Mouse (Mus musculus) neural tube, embryonic 12.5 days (tissue): Measurements from ENCODE around the gene Egfem1. TPM values are rescaled to one million over a fixed set of nuclear protein-coding genes. Genes with fewer than 3 reads are reported as not detected.

Experiments
- ATAC-seq: fragments of 200-750 bp; cut with Nextera tagmentation; 2 replicates; pipeline ENCODE4 v1.8.0; 2017; ENCODE audit warnings: low read depth, mild to moderate bottlenecking, moderate TSS enrichment, moderate library complexity; ENCODE audit not compliant: low FRiP score
- H3K27ac ChIP-seq: fragments of 300-500 bp; sonication (generic); 2 replicates; pipeline ENCODE4 v1.5.1; 2016
- H3K27me3 ChIP-seq: fragments of 300-500 bp; sonication (generic); replicated peaks from 2 replicates; pipeline ENCODE4 v1.6.1; 2016; ENCODE audit warnings: mild to moderate bottlenecking
- H3K36me3 ChIP-seq: fragments of 300-500 bp; sonication (generic); 2 replicates; pipeline ENCODE4 v1.6.1; 2016; ENCODE audit warnings: mild to moderate bottlenecking
- H3K4me1 ChIP-seq: fragments of 300-500 bp; sonication (generic); 2 replicates; pipeline ENCODE4 v1.6.1; 2016
- H3K4me2 ChIP-seq: fragments of 300-500 bp; sonication (generic); replicated peaks from 2 replicates; pipeline ENCODE4 v1.6.1; 2016; ENCODE audit warnings: mild to moderate bottlenecking
- H3K4me3 ChIP-seq: fragments of 300-500 bp; sonication (generic); 2 replicates; pipeline ENCODE4 v1.5.1; 2016
- H3K9ac ChIP-seq: fragments of 300-500 bp; sonication (generic); 2 replicates; pipeline ENCODE4 v1.6.1; 2016; ENCODE audit warnings: mild to moderate bottlenecking
- H3K9me3 ChIP-seq: fragments of 300-500 bp; sonication (generic); 2 replicates; pipeline ENCODE4 v1.6.1; 2016; ENCODE audit warnings: mild to moderate bottlenecking
- WGBS: fragments of 180-500 bp; shearing (Covaris S2); methylation state at CpG from one replicate; pipeline ENCODE4 v1.1.7; 2016; 5-methylcytosine and 5-hydroxymethylcytosine counted together
- polyA plus RNA-seq: library from polyadenylated mRNA; unstranded; fragments of >200 nt; fragmentation: Nextera tagmentation; extraction: Ambion mirVana; gene quantifications from 2 replicates; pipeline ENCODE4 v1.2.1, GENCODE M21; 2016

The Egfem1 gene
- polyA plus RNA-seq, 1 experiment from 2014 or later, result 4.9 TPM

DNA sequence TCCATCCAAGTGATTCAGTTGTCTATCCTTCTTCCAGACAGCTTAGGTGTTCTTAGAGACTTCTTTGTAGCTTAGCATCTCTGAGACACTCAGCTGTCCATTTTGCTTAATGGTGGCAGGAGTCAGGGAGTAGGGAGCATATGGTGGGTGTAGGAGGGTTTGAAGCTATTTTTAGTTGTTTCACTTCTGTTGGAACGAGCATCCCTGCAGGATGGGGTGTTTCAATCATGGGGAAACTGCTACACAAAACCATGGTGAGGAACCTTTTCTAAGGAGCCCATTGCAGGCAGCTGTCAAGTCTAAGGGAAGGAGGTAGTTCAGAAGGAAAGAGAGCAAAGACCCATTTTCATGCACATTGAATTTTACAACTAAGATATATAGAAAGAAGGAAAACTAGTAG, 458.1 kb downstream of the Egfem1 start:
- H3K27me3 ChIP-seq, result no peaks in the 10 kb centered on the region
- no peaks in the 10 kb centered on the region for H3K36me3 ChIP-seq
- 38% methylated on average over 1 of the region's 1 CpGs for WGBS
- H3K9me3 ChIP-seq, result no peaks in the 10 kb centered on the region
- H3K4me2 ChIP-seq, result no peak overlapping the region
- no peaks in the 10 kb centered on the region for H3K4me1 ChIP-seq
- ATAC-seq, result no peak
- H3K27ac ChIP-seq, result no peak overlapping the region
- no peak overlapping the region for H3K4me3 ChIP-seq
- H3K9ac ChIP-seq, result no peak overlapping the region

DNA sequence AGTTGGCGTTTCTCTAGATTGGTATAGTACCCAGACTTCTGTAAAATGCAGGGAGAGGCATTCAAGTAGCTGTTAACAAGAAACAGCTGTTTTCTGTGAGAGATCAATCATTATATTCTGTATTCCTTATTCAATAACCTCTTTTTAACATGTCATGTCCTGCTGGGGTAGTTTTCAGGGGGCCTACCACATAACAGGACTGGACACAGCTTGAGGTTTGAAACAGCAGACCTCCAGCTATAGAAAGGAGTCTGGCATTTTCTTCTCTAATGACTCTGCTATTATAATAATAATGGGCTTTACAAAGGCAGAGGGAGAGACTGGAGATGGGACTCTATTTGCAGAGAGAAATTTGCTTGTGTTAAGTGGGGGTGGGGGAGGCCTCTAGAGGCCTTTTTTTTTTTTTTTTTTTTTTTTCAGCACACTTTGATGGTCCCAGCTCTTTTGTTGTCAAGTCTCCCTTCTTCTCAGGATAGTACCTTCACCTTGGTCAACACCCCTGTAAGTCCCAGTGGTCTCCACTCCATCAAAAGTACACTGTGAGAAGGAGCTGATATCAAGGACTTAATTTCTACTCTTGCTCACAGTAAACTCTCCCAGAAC, 459.8 kb downstream of the Egfem1 start:
- H3K4me2 ChIP-seq, result no peak overlapping the region
- no peaks in the 10 kb centered on the region for H3K27me3 ChIP-seq
- ATAC-seq, result peak; percentile 87
- H3K9ac ChIP-seq, result no peak overlapping the region
- WGBS, result 6% methylated on average over 1 of the region's 1 CpGs
- H3K4me3 ChIP-seq, result no peak overlapping the region
- no peaks in the 10 kb centered on the region for H3K4me1 ChIP-seq
- no peaks in the 10 kb centered on the region for H3K9me3 ChIP-seq
- no peak overlapping the region for H3K27ac ChIP-seq
- no peaks in the 10 kb centered on the region for H3K36me3 ChIP-seq

DNA sequence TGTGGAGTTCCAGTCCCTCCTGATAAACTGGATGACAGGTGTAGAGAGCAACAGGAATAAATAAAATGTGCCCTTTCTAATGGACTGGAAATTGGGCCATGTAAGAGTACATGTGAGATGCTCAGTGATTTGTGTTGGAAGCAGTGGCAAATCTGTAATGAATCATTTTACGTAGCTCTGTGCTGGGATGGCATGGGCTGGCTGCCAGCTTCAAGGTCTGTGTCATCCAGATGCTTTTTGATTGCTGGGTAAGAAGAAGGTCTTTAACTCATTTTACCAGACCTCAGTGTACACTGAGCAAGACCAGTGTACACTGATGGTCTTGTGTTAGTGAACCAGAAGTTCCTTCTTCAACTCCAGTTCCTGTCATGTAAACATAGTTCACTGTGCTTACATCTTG, 462.2 kb downstream of the Egfem1 start:
- WGBS, result 88% methylated on average over 1 of the region's 1 CpGs
- H3K9ac ChIP-seq, result no peak overlapping the region
- H3K27me3 ChIP-seq, result no peaks in the 10 kb centered on the region
- H3K4me1 ChIP-seq, result no peaks in the 10 kb centered on the region
- H3K36me3 ChIP-seq, result no peaks in the 10 kb centered on the region
- H3K9me3 ChIP-seq, result no peaks in the 10 kb centered on the region
- H3K27ac ChIP-seq, result no peak overlapping the region
- ATAC-seq, result no peak
- H3K4me3 ChIP-seq, result no peak overlapping the region
- no peak overlapping the region for H3K4me2 ChIP-seq

GRCm38 (mm10) chr3:29563171-29563570, 481.3 kb downstream of the Egfem1 start:
- Histone ChIP-seq H3K4me1 (no peaks in the 10 kb centered on the region), H3K9ac (no peak overlapping the region), H3K9me3 (no peaks in the 10 kb centered on the region), H3K27me3 (no peaks in the 10 kb centered on the region), H3K4me2 (no peak overlapping the region), H3K4me3 (no peak overlapping the region), H3K27ac (no peak overlapping the region), H3K36me3 (no peaks in the 10 kb centered on the region)
- no peak for ATAC-seq
- 90% methylated on average over 1 of the region's 1 CpGs for WGBS

DNA sequence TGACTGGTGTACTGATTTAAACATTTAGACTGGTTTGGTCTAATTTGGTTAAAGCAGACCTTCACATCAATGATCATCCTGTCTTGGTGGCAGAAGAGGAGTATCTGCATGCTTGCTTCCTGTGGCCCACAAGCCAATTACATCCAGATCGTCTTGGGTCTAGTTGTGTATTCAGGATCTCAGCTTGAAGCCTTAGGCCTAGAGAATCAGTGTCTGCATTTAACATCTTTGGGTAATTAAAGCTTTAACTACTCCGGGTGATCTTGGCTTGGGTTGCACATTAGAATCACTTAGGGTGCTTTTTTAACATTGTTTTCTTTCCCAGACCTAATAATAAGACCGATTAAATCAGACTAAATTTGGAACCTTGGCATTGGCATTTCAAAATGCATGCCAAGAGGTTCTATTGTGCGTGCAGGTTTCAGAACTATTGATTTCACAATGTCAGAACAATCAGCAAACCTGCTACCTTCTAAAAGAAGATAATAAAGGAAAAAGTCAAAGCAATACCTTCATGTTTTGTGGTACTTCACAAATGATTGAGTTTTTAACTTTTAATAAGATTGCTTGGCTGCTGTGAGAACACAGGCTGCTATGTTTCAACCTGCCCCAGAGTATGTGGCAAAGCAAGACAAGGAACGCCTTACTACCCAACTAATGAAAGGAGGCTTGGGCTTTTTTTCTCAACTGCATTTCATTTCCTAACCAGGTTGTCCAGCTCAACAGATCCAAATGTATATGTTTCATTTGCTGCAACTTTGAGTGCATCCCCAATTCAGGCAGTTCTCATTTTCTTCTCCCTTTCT, 496.4 kb downstream of the Egfem1 start:
- Histone ChIP-seq H3K4me3 (no peak overlapping the region), H3K9me3 (no peaks in the 10 kb centered on the region), H3K4me1 (no peaks in the 10 kb centered on the region), H3K27ac (no peak overlapping the region), H3K4me2 (no peak overlapping the region), H3K9ac (no peak overlapping the region), H3K27me3 (no peaks in the 10 kb centered on the region), H3K36me3 (no peaks in the 10 kb centered on the region)
- 60% methylated on average over 5 of the region's 5 CpGs for WGBS
- ATAC-seq, result no peak

DNA sequence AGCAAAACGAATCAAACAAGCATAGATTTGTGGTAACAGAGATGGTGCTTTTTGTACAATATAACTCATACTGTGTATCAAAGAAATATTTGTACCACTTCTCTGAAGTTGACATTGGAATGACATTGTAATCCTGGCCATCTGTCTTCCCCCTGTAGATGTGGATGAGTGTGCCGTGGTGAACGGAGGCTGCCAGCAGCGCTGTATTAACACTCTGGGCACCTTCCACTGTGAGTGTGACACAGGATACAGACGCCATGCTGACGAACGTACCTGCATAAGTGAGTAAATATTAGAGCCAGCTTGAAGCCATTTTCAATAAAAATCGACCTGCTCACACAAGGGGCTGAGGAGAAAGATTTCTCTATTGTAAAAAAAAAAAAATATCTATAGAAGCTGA, 500.9 kb downstream of the Egfem1 start:
- no peak overlapping the region for H3K4me3 ChIP-seq
- H3K27me3 ChIP-seq, result no peaks in the 10 kb centered on the region
- no peak overlapping the region for H3K9ac ChIP-seq
- no peak for ATAC-seq
- WGBS, result 64% methylated on average over 8 of the region's 8 CpGs
- H3K9me3 ChIP-seq, result no peaks in the 10 kb centered on the region
- no peak overlapping the region for H3K27ac ChIP-seq
- H3K4me1 ChIP-seq, result no peaks in the 10 kb centered on the region
- H3K36me3 ChIP-seq, result no peaks in the 10 kb centered on the region
- no peak overlapping the region for H3K4me2 ChIP-seq

DNA sequence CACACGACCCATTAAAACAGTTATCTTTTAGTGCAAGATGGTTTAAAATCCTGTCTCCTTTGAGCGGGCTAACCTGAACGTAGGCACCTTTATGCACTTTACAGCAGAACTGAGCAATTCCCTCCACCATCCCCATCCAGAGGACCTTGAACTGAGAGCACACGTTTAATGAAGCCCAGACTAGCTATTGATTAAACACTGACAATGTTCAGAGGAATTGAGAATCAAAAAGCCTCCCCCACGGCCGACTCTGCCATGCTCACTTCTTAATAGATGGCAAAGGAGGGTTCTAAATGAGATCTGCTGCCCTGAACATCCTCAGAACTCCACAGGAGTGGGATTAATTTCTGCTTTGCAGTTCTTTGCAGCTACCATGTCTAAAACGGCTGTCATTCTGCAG, 520.3 kb downstream of the Egfem1 start:
- no peaks in the 10 kb centered on the region for H3K4me1 ChIP-seq
- no peaks in the 10 kb centered on the region for H3K36me3 ChIP-seq
- no peak overlapping the region for H3K4me2 ChIP-seq
- H3K4me3 ChIP-seq, result no peak overlapping the region
- no peak for ATAC-seq
- H3K27ac ChIP-seq, result no peak overlapping the region
- 75% methylated on average over 7 of the region's 7 CpGs for WGBS
- no peak overlapping the region for H3K9ac ChIP-seq
- H3K9me3 ChIP-seq, result no peaks in the 10 kb centered on the region
- H3K27me3 ChIP-seq, result no peaks in the 10 kb centered on the region

DNA sequence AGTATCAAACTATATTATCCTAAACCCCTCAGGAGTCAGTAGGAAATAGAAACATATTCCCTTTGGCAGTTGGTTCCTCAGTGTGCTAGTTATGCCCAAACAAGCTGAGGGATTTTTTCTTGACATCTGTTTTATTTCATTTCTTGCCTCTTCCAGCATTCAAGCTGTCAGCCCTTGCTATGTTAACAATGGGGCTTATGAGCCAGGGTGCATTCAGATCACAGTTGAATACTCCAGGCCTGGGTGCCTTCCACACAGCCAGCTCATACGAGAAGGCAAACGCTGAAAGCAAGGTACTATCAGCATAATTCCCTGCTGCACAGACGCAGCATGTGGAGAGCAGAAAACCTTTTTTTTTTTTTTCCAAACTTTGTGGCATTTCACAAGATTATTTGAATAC, 526.9 kb downstream of the Egfem1 start:
- Histone ChIP-seq H3K27ac (no peak overlapping the region), H3K4me1 (no peaks in the 10 kb centered on the region), H3K9ac (no peak overlapping the region), H3K4me2 (no peak overlapping the region), H3K9me3 (no peaks in the 10 kb centered on the region), H3K27me3 (no peaks in the 10 kb centered on the region), H3K4me3 (no peak overlapping the region), H3K36me3 (no peaks in the 10 kb centered on the region)
- ATAC-seq, result no peak
- WGBS, result 56% methylated on average over 3 of the region's 3 CpGs

DNA sequence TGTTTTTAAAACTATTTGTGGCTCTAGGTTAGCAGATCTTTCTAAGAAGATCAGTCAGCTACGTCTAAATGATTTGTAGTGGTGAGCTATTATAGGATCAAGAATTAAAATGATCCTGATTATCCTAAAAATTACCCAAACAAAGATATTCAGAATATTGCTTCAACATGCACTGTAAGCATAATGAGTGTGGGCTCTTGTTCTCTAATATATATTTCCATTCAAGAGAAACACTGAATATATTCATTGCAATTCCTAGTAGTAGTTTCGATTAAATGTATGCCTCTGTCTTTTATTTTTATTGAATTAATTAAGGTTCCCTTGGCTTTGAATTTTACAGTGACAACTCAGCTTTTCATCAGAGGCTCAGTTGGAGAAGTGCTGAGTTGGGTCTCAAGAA, 527.4 kb downstream of the Egfem1 start:
- Histone ChIP-seq H3K27me3 (no peaks in the 10 kb centered on the region), H3K9ac (no peak overlapping the region), H3K9me3 (no peaks in the 10 kb centered on the region), H3K36me3 (no peaks in the 10 kb centered on the region), H3K4me2 (no peak overlapping the region), H3K4me3 (no peak overlapping the region), H3K27ac (no peak overlapping the region), H3K4me1 (no peaks in the 10 kb centered on the region)
- ATAC-seq, result no peak
- 86% methylated on average over 2 of the region's 2 CpGs for WGBS

- H3K4me2 ChIP-seq, result no peak overlapping the region
- H3K9me3 ChIP-seq, result no peaks in the 10 kb centered on the region
- ATAC-seq, result no peak
- no peak overlapping the region for H3K27ac ChIP-seq
- H3K4me1 ChIP-seq, result no peaks in the 10 kb centered on the region
- H3K4me3 ChIP-seq, result no peak overlapping the region
- no peak overlapping the region for H3K9ac ChIP-seq
- 84% methylated on average over 1 of the region's 1 CpGs for WGBS
- no peaks in the 10 kb centered on the region for H3K36me3 ChIP-seq
- no peaks in the 10 kb centered on the region for H3K27me3 ChIP-seq
Observed at GRCm38 (mm10) chr3:29619586-29619985, 537.8 kb downstream of the Egfem1 start.

GRCm38 (mm10) chr3:29639819-29640218, 558.0 kb downstream of the Egfem1 start:
- H3K4me1 ChIP-seq, result no peaks in the 10 kb centered on the region
- no peak for ATAC-seq
- no peak overlapping the region for H3K4me3 ChIP-seq
- H3K9ac ChIP-seq, result no peak overlapping the region
- no peaks in the 10 kb centered on the region for H3K9me3 ChIP-seq
- H3K27me3 ChIP-seq, result no peaks in the 10 kb centered on the region
- H3K36me3 ChIP-seq, result no peaks in the 10 kb centered on the region
- H3K27ac ChIP-seq, result no peak overlapping the region
- WGBS, result 75% methylated on average over 2 of the region's 2 CpGs
- H3K4me2 ChIP-seq, result no peak overlapping the region

DNA sequence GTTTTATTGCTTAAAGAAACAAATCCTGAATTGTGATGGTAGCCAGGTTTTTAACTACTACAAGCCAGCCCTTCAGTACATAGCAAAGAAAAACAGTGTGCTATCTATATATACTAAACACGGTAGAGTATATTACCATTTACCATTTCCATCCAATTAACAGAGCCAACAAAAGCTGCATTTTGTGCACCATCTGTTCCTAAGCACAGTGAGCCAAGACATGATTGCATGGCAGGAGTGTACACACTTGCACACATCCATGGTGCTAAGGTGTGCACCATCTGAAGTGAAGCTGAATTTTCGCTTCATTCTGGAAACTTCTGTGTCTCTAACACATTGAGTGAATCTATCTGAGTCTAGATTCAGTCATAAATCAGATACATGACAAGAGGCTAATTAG, 585.0 kb downstream of the Egfem1 start:
- H3K4me1 ChIP-seq, result no peaks in the 10 kb centered on the region
- no peak overlapping the region for H3K4me2 ChIP-seq
- H3K9me3 ChIP-seq, result no peaks in the 10 kb centered on the region
- 90% methylated on average over 2 of the region's 2 CpGs for WGBS
- H3K36me3 ChIP-seq, result no peaks in the 10 kb centered on the region
- H3K27ac ChIP-seq, result no peak overlapping the region
- ATAC-seq, result no peak
- no peaks in the 10 kb centered on the region for H3K27me3 ChIP-seq
- no peak overlapping the region for H3K4me3 ChIP-seq
- no peak overlapping the region for H3K9ac ChIP-seq
